Mouse (Mus musculus) cerebellum, adult 2 months (tissue): ENCODE results near the gene Capza3.

ENCODE experiments used
- CTCF ChIP-seq: fragments of 200-500 bp; IDR thresholded peaks from 2 replicates; pipeline ENCODE4 v1.5.1; 2011; ENCODE audit warnings: low read depth, mild to moderate bottlenecking, control low read depth, low read length, moderate library complexity, borderline replicate concordance; ENCODE audit not compliant: insufficient read depth
- POLR2A ChIP-seq: fragments of 200-500 bp; IDR thresholded peaks from 2 replicates; pipeline ENCODE4 v1.6.1; 2011; ENCODE audit warnings: low read length, control low read depth, borderline replicate concordance; ENCODE audit not compliant: insufficient read depth

DNA sequence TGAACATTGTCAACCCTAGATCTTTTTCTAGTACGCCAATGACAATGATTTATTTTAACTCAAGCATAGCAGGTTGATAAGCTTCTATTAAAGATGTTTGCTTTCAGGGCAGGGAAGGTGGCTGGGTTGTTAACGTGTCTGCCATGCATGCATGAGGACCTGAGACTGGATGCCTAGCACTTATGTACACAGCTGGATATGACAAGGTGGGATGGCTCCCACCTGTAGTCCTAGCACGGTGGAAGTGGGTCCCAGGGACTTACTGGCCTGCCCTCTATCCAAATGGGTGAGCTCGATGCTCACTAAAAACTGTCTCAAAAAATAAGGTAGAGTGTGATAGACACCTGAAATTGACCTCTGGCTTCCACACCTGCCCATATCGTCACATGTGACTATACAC is 48.8 kb downstream of the Capza3 start:
- TF ChIP-seq POLR2A (no peak), CTCF (no peak)
